Mouse (Mus musculus) telencephalon, adult 2 months (tissue): Measurements from ENCODE around the gene Npcd.
"Not testable (repeated sequence)": the region's sequence is repeated elsewhere in the genome, so short reads cannot be mapped to it uniquely, and the experiment has no call there.

Experiments used
- DNase-seq: peaks from one replicate; pipeline ENCODE4 v3.0.0-alpha.2; 2011; ENCODE audit warnings: low read depth, low spot score

Gene Npcd

DNA sequence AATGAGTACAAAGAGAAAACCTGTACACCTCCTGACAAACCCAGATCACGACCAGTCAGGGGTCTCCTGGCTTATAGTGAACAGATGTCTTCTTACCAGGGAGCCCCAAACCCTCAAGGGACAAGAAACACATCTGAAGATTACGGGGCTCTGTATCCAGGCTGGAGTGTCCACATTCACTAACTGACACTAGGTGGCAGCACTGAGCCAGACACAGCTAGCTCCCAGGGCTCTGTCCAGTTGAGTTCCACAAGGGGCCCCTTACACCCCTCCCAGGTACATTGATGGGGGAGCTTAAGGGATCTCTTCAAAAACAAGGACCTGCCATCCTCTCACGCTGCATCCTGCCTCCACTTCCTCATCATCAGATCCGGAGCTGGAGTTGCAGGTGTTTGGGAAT, 3.6 kb downstream of the Npcd start:
- DNase-seq = no peak

DNA sequence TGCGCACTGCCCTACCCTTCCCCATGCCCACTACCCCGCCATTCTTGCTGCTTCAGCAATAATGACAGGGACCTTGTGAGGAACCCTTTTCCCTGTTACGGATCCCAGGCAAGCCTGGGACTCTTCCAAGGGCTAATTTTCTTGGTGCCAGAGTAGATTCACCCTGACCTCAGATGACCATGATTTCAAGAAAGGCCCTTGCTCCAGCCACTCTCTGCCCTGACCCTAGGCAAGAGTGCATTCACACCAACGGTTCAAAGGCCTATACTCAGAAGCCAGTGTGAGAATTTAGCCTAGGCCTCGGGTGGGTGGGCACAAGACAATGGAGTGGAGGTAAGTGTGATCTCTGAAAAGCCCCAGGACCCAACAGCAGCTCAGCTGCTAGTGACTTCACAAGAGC, 4.6 kb downstream of the Npcd start:
- no peak for DNase-seq

DNA sequence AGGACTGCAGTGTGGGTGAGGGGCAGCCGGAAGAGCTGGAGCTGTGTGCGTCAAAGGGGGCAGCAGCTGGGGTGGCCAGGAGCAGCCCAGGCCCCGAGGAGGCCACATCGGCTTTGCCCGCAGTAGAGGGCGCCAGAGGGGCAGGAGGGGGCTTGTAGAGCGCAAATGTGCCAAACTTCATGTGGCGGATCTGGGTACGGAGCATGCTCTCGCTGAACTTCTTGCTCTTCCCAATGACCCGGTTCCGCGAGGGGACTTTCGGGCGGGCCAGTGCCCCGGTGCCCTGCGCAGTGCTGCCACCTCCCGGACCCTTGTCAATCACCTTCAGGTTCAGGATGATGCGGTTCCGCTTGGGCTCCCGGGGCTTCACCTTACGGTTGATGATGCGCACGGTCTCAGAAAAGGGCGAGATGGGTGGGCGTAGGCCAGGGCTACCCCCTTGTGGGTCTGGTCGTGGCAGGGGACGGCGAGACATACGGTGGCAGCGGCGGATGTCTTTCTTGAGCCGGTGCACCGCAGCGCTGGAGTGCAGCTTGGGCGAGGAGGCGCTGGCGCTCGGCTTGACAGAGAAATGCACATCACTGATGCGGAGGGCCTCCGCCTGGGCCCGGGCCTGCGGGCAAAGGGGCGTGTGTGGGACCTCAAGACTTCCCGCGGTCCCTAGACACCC, 5.5 kb downstream of the Npcd start:
- DNase-seq = no peak

DNA sequence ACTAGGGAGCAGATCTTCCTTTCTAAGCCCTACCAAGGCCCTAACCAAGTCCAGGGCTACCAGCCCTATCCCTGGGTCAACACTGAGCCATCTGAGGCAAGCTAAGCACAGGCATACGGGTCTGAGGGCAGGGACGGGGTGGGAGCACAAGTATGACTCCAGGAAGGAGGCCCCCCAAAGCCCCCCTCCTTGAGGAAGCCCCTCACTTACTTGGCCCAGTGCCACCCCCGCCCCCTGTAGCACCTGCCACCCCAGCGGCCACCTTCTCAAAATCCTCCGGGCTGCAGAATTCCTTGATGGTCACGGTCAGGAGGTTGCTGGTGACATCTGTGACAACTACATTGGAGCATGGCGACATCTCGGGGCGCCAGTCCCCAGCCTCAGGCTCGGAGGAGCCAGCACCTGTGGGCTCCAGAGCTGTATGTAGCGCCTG, 6.2 kb downstream of the Npcd start:
- no peak for DNase-seq

DNA sequence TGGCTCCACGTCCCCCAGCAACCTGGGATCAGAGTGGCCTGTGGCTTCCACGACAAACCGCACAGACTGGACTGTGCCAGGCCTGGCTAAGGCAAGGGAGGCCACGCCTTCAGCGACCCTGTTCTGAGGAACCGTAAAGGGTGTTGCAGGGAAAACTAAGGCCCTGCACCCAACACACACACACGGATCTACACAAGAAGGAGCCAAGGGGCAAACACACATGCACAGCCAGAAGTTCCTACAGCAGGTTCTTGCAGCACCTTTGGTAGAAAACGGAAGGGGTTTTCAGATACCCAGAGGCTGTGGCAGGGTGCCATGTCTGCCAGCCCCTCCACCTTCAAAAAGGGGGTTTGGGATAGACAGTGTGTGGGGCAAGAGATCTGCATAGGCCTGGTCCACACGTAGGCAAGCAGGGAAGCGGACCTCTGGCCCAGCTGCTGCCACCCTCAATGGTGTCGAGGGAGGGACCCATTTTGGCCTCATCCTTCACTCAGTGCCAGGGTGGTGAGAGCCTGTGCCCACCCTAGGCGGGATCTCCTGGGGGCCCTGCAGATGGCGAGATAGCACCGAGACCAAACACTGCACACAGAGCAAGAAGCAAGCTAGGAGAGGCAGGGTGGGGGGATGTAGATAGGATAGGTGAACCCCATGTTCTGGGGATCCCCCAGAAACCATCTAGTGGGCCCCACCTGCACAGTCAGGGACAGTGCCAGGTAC, 6.8 kb downstream of the Npcd start:
- DNase-seq = no peak

DNA sequence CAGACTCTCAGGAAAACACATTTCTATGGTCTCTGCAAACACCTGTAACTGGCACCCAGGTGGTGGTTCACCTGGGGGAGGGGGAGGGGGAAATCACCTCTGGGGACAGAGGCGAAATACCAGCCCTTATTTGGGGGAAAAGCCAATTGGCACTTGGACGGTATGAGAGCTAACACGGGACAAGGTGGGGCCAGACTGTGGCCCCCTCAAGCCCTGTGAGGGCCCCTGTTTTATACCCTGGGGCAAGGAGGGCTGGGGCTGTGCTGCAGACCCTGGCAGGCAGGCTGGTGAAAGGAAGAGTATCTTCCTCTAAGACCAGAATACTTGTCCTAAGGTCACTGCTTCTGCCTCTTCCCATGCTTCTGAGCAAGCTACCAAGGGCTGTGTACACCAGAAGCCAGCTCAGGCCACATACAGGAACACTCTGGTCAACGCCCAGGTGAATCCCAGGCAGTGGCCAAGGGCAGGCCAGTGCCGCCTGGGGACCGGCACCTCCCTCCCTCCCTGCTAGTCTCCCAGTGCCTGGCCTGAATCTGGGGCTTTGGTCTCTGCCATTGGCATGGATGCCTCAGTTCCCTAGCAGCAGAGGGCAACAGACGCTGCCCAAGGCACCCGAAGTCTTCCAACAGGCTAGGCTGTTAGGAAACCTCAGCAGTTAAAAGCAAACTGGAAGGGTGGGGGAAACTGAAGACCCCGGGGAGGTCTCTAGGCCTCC, 7.7 kb downstream of the Npcd start:
- DNase-seq = no peak

DNA sequence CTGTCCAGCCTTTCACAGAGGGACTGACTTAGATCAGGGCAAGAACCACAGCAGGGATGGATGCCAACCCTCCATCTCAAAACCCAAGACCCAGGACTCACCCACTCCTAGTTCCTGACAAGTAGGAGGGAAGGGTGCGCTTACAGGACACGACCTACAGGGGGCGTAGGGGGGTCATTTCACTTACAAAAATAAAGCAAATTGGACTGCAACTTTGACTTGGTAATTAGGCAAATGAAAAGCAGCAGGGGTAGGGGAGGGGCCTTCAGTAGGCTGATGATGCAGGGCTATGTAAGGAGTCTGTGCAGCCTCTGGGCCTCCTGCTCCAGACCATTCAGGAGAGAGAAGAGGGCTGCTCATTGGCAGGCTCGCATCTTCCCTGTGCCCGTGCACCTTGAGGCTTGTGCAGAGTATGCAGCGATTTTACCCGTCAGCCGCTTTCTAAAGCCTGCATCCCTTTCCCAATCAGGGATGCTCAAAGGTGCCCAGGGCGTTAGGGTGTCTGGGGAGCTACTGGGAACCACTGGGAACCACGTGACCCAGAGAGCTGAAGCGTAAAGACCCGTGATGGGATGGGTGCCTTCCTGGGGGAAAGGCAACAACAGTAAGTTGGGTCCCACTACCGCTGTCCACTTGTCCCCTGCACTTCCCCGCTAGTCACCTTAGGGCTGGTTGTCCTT, 8.8 kb downstream of the Npcd start:
- no peak for DNase-seq

DNA sequence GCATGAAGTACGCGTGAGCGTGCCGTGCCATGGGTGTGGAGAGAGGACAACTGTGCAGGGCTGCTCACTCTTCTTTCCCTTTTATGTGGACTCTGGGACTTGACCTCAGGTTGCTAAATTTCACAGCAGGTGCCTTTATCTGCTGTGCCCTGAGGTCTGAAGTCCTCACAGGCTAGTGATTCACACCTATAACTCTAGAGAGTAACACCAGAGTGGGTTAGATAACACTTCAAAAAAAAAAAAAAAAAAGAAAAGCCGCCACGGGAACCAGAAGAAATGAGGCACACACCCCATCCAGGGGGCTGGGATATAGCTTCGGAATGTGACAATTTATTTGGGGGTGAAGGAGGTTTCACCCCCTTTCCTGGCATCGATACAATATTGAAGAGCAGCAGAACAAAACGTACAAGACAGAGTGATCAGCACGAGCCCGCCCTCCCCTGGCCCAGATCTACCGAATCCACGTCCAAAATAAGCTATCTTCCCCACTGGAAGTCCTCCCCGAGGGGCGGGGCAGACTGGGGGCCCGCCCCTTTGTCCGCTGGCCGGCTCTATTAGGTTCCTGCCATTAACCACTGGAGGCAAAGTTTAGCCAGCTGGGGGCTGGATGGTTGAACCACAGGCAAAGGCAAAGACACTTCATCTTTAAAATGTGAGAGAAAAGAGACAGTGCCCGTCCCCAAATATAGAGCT, 10.3 kb downstream of the Npcd start:
- DNase-seq = no peak

DNA sequence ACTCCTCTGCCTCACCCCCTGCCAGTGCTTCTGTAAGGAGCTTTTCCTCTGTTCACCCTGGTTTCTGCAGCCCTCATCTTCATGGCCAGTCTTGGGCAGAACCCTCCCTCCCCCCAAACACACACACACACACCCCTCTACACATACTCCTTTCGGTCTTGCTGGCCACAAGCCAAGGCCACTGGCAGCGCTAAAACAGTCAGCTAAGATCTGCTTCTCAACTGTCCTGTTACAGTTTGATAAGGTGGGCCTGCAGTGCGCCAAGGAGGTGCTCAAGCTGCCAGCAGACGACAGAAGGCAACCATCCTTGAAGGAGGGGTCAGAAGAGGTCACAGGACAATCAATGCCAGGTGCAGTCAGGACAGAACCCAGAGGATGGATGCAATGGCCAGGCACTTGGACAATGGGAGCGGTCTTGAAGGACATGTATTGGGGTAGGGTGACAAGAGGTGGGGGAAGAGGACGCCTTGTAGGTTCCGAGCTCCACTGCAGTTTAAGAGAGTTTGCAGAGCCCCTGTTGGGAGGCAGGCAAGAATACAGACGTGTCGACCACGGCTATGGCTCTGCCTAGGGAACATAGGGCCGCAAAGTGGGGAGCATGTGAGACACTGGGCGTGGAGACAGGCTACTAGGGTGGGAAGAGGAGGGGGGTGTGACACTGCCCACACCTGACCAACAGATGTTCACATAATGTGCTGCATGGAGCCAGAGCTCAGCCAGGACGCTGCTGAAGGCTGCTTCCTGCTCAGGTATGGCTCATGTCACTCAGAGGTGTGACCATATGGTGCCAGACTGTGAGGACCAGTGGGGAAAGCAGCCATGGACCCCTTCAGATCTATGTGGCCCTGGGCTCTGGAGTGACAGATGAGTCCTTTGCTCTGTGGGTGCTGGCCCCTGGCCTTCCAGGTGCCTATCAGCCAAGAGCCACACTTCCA, 11.5 kb downstream of the Npcd start:
- DNase-seq = no peak

DNA sequence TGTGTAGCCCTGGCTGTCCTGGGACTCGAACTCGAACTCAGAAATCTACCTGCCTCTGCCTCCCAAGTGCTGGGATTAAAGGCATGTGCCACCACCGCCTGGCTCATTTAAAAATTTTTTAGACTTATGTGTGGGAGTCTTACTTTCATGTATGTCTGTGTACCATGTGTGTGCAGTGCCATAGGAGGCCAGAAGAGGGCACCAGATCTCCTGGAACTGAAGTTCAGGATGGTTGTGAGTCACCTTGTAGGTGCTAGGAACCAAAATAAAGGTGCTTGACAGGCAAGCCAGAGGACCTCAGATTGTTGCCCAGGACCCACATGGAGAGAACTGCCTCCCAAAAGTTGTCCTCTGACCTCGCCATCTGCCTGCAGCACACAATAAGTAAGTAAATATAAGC, 15.7 kb downstream of the Npcd start:
- no peak for DNase-seq

DNA sequence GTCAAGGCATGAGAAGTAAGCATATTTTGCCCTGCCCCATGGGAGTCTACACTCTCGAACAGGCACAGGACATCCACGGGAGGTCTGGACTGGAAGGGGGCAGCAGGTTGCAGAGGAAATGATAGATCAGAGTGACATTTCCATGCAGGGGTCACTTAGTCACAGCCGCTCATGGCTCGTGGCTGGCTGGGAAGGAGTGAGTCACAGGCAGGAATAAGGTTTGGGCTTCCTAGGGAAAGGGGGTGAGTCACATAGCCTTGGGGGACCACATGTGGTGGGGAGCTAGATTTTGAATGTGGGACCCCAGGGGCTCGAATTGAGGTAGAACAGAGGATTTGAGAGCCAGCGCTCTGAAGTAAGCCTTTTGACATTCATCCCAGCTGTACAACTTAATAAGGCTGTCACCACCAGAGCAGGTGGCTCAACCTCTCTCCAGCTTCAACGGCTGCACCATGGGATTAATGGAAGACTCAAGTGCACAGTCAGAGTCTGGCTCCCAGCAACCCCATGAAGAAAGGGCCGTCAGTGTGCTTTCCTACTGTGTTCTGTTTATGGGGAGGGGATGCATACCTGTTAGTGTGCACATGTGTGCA, 20.3 kb downstream of the Npcd start:
- no peak for DNase-seq

DNA sequence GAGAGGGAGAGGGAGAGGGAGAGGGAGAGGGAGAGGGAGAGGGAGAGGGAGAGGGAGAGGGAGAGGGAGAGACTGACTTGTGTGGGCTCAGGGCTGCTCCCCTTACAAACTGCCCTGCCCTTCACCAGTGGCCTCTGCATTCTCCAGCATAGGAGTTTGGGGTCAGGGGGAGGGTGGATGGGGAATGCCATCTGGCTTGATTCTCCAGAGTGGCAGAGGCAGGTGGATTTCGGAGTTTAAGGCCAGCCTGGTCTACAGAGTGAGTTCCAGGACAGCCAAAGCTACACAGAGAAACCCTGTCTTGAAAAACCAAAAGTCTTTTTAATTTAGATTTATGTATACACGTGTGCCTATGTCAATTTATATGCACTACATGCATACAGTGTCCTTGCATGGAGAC, 21.2 kb downstream of the Npcd start:
- not testable (repeated sequence) for DNase-seq

DNA sequence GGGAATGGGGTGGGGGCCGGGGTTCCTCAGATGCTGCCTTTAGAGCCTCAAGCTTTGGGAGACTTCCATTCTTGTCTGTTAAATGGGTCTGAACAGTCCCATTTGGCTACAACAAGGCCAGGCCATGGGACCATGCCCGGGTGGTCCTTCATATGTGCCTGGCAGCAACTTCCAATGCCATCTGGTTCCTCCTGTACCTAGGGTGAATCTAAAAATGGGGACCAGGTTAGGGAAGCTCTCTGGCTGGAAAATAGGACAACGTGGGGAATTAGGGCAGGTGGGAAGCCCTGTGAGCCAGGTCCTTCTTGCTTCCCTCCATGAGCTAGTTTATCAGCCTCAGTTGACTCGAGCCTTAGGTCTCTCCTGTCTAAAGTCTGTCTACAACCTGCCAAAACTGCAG, 23.0 kb downstream of the Npcd start:
- no peak for DNase-seq

DNA sequence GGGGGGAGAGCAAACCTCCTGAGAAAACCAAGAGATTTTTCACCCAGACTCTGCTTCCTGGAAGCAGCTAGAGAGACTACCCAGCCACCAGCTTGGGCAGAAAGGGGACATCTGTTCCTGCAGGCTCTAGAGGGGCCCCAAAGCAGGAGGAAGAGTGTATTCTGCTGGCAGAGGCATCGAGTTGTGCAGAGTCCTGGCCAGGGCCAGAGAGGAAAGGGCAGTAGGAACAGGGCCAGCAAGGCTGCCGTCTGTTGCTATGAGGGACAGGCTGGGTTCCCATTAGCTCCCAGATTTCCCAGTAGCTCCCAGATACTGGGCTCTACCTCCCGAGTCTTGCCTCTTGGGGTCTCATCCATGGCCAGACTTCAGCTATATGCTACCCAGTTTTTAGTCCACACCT, 24.0 kb downstream of the Npcd start:
- no peak for DNase-seq

DNA sequence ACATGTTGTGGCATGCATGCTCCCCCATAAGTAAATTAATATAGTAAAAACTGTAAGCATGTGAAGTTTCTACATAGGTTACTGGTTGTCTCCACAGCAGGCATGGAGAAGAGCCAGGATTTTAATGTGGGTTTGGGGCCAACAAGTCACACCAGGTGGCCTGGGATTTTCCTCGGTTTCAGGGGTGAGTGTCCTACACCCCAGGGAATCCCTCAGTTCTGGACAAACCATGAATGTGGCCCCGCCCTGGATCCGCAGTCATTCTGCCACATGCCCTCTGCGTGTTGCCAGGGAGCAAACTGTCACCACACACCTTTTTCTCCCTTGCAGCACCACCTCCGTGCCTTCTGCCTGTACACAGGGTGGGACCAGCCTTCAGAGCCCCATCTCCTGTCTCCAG, 25.4 kb downstream of the Npcd start:
- no peak for DNase-seq

DNA sequence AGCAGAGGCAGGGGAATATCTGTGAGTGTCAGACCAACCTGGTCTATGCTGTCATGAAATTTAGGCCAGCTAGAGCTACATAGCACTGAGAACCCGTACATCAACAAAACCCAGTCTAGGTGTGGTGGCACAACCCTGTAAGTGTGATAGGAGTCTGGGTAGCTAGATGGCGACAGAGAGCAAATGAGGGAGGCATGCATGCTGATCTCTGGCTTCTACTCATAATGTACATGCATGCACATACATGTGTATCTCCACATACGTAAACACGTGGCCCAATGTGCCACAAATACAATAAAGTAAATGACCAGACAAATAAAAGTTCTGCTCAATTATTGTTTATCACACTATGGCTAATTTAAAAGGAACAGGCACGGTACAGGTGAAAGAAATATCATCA, 25.9 kb downstream of the Npcd start:
- no peak for DNase-seq

DNA sequence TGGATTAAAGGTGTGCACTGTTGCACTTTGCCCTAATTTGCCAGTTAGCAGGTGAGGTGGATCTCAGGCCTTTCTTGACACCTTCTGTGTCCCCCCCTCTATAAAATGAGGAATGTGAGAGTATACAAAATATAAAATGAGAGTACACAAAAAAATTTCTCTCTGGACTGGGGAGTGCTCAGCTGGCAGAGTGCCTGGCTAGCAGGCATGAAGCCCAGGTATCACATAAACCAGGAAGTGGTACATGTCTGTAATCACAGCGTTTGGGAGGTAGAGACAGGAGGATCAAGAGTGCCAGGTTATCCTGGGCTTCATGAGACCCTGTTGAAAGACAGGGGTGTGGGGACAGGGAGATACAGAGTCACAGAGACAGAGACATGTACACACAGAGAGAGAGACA, 27.0 kb downstream of the Npcd start:
- DNase-seq = no peak

DNA sequence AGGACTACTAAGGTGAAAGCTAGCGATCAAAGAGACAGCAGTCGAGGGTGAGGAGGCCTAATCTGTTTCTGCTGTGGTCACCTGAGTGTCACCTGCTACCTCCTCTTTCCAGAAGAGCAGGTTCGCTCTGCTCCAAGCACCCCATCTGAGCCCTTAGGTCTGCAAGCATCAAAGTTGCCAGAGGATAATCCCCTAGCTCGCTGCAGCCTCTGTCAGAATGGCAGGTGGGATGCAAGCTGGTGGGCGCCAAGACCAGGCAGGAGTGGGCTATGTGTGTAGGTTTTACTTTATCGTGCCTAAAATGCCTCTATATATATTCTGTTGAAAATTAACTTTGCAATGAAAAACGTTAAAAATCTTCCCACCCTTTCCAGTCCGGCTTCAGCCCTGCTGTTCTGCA, 28.8 kb downstream of the Npcd start:
- DNase-seq = no peak

DNA sequence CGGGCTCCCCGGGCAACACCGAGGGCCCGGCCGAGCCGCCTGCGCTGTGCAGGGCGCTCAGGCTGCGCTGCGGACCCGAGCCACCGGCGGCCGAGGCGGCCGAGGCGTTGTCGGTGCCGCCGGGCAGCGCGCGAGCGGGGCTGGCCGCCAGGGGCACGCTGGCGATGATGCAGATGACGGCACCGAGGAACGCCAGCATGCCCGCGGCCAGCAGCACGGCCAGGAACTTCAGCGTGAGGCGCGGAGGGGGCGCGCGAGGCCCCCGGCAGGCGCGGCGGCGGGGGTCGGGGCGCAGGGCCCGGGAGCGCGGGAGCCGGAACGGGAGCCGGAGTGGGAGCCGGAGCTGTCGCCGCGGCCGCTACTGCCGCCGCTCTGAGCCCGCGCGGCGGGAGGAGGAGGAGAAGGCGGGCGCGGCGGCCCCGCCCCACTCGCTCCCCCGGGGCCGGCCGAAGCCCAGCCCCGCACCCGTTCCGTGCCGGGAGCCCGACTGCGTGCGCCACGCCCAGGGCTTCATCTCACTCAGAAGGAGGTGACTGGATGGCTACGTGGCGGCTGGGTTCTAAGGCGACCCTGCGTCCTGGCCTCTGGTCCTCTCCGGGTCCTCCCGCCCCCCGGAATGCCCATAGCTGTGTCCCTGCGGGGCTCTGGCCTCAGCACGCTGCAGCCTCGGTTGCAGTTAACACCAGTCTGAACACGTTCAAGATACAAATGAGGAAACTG, 29.5 kb downstream of the Npcd start, which contains the start of gene Nptxr:
Nptxr (minus strand) TSS at position 415 of the 720 bp plus-strand sequence.
- DNase-seq = no peak
